Mouse (Mus musculus) cerebellum, adult 2 months (tissue): ENCODE data around the gene Dspp. TPM values are rescaled to one million over a fixed set of nuclear protein-coding genes. Genes with fewer than 3 reads are reported as not detected.

Experiments
- DNase-seq, 2 experiments: peaks; one replicate each; pipeline ENCODE4 v3.0.0; 2021
- H3K27ac ChIP-seq: fragments of 200-500 bp; 2 replicates; pipeline ENCODE4 v1.5.1; 2012; ENCODE audit warnings: low read length, control low read depth, inconsistent platforms; ENCODE audit not compliant: insufficient read depth
- H3K27me3 ChIP-seq: fragments of 200-500 bp; 2 replicates; pipeline ENCODE4 v1.6.1; 2012; ENCODE audit warnings: inconsistent platforms, mild to moderate bottlenecking, low read length, moderate library complexity; ENCODE audit not compliant: control insufficient read depth, insufficient read depth
- H3K4me1 ChIP-seq: fragments of 200-500 bp; 2 replicates; pipeline ENCODE4 v1.6.1; 2011; ENCODE audit warnings: low read length; ENCODE audit not compliant: control insufficient read depth, insufficient read depth
- H3K4me3 ChIP-seq: fragments of 200-500 bp; replicated peaks from 2 replicates; pipeline ENCODE3; 2011; ENCODE audit warnings: mild to moderate bottlenecking, low read depth, low read length, control low read depth; ENCODE audit not compliant: insufficient read depth
- CTCF ChIP-seq: fragments of 200-500 bp; IDR thresholded peaks from 2 replicates; pipeline ENCODE4 v1.5.1; 2011; ENCODE audit warnings: low read depth, mild to moderate bottlenecking, control low read depth, low read length, moderate library complexity, borderline replicate concordance; ENCODE audit not compliant: insufficient read depth
- POLR2A ChIP-seq: fragments of 200-500 bp; IDR thresholded peaks from 2 replicates; pipeline ENCODE4 v1.6.1; 2011; ENCODE audit warnings: low read length, control low read depth, borderline replicate concordance; ENCODE audit not compliant: insufficient read depth
- WGBS: fragments of 180-500 bp; shearing (Covaris S2); methylation state at CpG from one replicate; pipeline ENCODE4 v1.1.7; 2018; 5-methylcytosine and 5-hydroxymethylcytosine counted together
- polyA plus RNA-seq: library from polyadenylated mRNA; depleted of rRNA; stranded (reverse); fragments of >200 nt; gene quantifications from 2 replicates; pipeline ENCODE4 v1.2.3, GENCODE M21; 2012; rRNA removed

The Dspp gene
- polyA plus RNA-seq, 1 experiment: 0.07 TPM

GRCm38 (mm10) chr5:104212531-104212930 lies 42.0 kb downstream of the Dspp start:
- no peaks in the 10 kb centered on the region for H3K4me1 ChIP-seq
- H3K27me3 ChIP-seq: no peaks in the 10 kb centered on the region; the same call in 1 of the 2 replicates
- no peak for DNase-seq
- WGBS: 44% methylated on average over 11 of the region's 11 CpGs
- no peak overlapping the region for H3K27ac ChIP-seq
- TF ChIP-seq POLR2A (no peak), CTCF (no peak)
- H3K4me3 ChIP-seq: no peak overlapping the region

GRCm38 (mm10) chr5:104218926-104219325 lies 48.4 kb downstream of the Dspp start:
- H3K4me3 ChIP-seq: no peak overlapping the region
- TF ChIP-seq CTCF (peak; percentile 55; the same call in 1 of the 2 replicates), POLR2A (no peak)
- no peaks in the 10 kb centered on the region for H3K27me3 ChIP-seq
- no peak overlapping the region for H3K27ac ChIP-seq
- no peaks in the 10 kb centered on the region for H3K4me1 ChIP-seq
- DNase-seq: no peak
- 30% methylated on average over 5 of the region's 5 CpGs for WGBS

GRCm38 (mm10) chr5:104224299-104224698 lies 53.8 kb downstream of the Dspp start:
- H3K4me1 ChIP-seq: no peaks in the 10 kb centered on the region
- TF ChIP-seq POLR2A: no peak
- TF ChIP-seq CTCF: no peak
- no peak for DNase-seq
- WGBS: 82% methylated on average over 3 of the region's 3 CpGs
- H3K4me3 ChIP-seq: no peak overlapping the region
- H3K27ac ChIP-seq: no peak overlapping the region
- H3K27me3 ChIP-seq: no peaks in the 10 kb centered on the region

- Histone ChIP-seq H3K4me1 (no peaks in the 10 kb centered on the region), H3K4me3 (no peak overlapping the region), H3K27me3 (no peaks in the 10 kb centered on the region), H3K27ac (no peak overlapping the region)
- TF ChIP-seq POLR2A: no peak
- no peak for DNase-seq
These were observed 54.2 kb downstream of the Dspp start for GRCm38 (mm10) chr5:104224750-104225149.

- no peak overlapping the region for H3K27ac ChIP-seq
- 16% methylated on average over 1 of the region's 1 CpGs for WGBS
- H3K4me3 ChIP-seq: no peak overlapping the region
- no peak for TF ChIP-seq POLR2A
- TF ChIP-seq CTCF: no peak
- no peaks in the 10 kb centered on the region for H3K27me3 ChIP-seq
- DNase-seq: no peak
- H3K4me1 ChIP-seq: no peaks in the 10 kb centered on the region
These were observed 58.0 kb downstream of the Dspp start for GRCm38 (mm10) chr5:104228497-104228896.

Other genes starting within 250 kb of the Dspp start
- not detected in 2 replicates for gene Hsd17b13, start 193.3 kb upstream of the Dspp start, polyA plus RNA-seq
- 27.7 and 29.2 TPM in 2 replicates for gene Hsd17b11, start 148.8 kb upstream of the Dspp start, polyA plus RNA-seq
- gene Nudt9, start 124.4 kb upstream of the Dspp start, polyA plus RNA-seq: 73.8 and 78.5 TPM in 2 replicates
- gene Gm17660, start 93.1 kb upstream of the Dspp start, polyA plus RNA-seq: not detected in 2 replicates
- 1,650 and 1,724 TPM in 2 replicates for gene Sparcl1, start 57.0 kb upstream of the Dspp start, polyA plus RNA-seq
- gene Dmp1, start 31.9 kb downstream of the Dspp start, polyA plus RNA-seq: 6.1 and 8.2 TPM in 2 replicates
- 0.05 and 0.20 TPM in 2 replicates for gene Ibsp, start 128.5 kb downstream of the Dspp start, polyA plus RNA-seq
- gene Mepe, start 154.6 kb downstream of the Dspp start, polyA plus RNA-seq: not detected in 2 replicates